Mouse (Mus musculus): ENCODE data around the gene Pcbd2. TPM values are rescaled to one million over a fixed set of nuclear protein-coding genes. Genes with fewer than 3 reads are reported as not detected.
A peak's percentile ranks its signal among the peaks of the same experiment; 100 is the strongest.

Gene Pcbd2
- polyA plus RNA-seq, 1 experiment from 2014 or later, result 28.6 TPM

DNA sequence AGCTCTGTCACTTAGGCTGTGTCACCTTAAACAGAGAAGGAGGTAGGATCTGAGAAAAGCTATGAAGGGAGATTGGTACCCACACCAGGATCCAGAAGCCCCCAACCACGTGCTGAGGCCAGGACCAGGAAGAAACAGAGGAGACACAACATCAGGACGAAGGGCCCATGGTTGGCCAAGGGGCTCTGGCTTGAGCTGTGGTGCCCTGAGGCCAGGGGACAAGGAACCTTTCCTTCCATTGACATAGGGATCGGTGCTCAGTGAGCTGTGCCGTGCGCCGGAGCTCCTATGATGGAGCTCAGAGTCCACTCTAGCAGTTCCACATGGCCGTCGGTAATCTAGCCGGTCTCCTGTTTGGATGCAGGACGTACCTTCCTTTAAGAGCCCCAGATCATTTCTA lies 82.5 kb downstream of the Pcbd2 start:
- H3K9me3 ChIP-seq (ENCODE audit: control insufficient read depth, low read length), result no peaks in the 10 kb centered on the region
- WGBS, result 91% methylated on average over 10 of the region's 10 CpGs
- no peak overlapping the region for H3K9ac ChIP-seq (ENCODE audit: low read length)
- no peak overlapping the region for H3K4me2 ChIP-seq (ENCODE audit: low read depth)
- ATAC-seq (ENCODE audit: insufficient read depth, low FRiP score, low TSS enrichment) (no peak), DNase-seq (ENCODE audit: low spot score) (no peak)
- H3K4me1 ChIP-seq (ENCODE audit: control insufficient read depth, insufficient read depth, low read length), result no peaks in the 10 kb centered on the region
- H3K4me3 ChIP-seq (ENCODE audit: low read depth, low read length), result no peak overlapping the region
- H3K27me3 ChIP-seq (ENCODE audit: control insufficient read depth, insufficient read depth, low read length), result no peaks in the 10 kb centered on the region
- H3K36me3 ChIP-seq (ENCODE audit: control insufficient read depth, insufficient read depth, low read length), result no peaks in the 10 kb centered on the region
- no peak overlapping the region for H3K27ac ChIP-seq (ENCODE audit: low read depth, low read length)

DNA sequence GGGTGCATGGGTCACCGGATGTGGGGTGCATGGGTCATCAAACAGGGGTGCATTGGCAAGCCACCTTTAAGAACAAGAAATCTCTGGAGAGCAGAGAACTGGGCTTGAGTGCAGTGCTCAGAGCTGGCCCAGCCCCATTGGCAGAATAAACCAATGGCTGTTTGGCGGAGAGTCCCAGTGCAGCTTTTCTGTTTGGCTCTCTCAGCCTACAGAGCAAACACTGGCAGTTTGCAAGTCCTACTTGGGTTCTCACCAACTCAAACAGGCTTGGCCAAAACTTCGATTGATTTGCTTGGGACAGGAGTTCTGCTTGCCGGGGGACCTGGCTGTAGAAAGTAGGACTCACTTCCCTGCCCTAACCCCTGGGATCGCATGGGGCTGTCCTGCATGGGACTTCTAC lies 83.8 kb downstream of the Pcbd2 start:
- no peaks in the 10 kb centered on the region for H3K9me3 ChIP-seq (ENCODE audit: control insufficient read depth, low read length)
- H3K4me2 ChIP-seq (ENCODE audit: low read depth), result no peak overlapping the region
- WGBS, result 76% methylated on average over 5 of the region's 5 CpGs
- H3K4me3 ChIP-seq (ENCODE audit: low read depth, low read length), result no peak overlapping the region
- H3K36me3 ChIP-seq (ENCODE audit: control insufficient read depth, insufficient read depth, low read length), result no peaks in the 10 kb centered on the region
- H3K27ac ChIP-seq (ENCODE audit: low read depth, low read length), result no peak overlapping the region
- H3K27me3 ChIP-seq (ENCODE audit: control insufficient read depth, insufficient read depth, low read length), result no peaks in the 10 kb centered on the region
- H3K9ac ChIP-seq (ENCODE audit: low read length), result no peak overlapping the region
- H3K4me1 ChIP-seq (ENCODE audit: control insufficient read depth, insufficient read depth, low read length), result no peaks in the 10 kb centered on the region
- ATAC-seq (ENCODE audit: insufficient read depth, low FRiP score, low TSS enrichment) (no peak), DNase-seq (ENCODE audit: low spot score) (no peak)

- Histone ChIP-seq H3K27ac (ENCODE audit: low read depth, low read length) (no peak overlapping the region), H3K36me3 (ENCODE audit: control insufficient read depth, insufficient read depth, low read length) (no peaks in the 10 kb centered on the region), H3K9me3 (ENCODE audit: control insufficient read depth, low read length) (no peaks in the 10 kb centered on the region), H3K4me1 (ENCODE audit: control insufficient read depth, insufficient read depth, low read length) (no peaks in the 10 kb centered on the region), H3K4me2 (ENCODE audit: low read depth) (no peak overlapping the region), H3K9ac (ENCODE audit: low read length) (no peak overlapping the region), H3K4me3 (ENCODE audit: low read depth, low read length) (no peak overlapping the region), H3K27me3 (ENCODE audit: control insufficient read depth, insufficient read depth, low read length) (0 out of 2 replicates have a peak, but pooled peaks cover 3% of the 10 kb centered on the region)
- no peak for ATAC-seq (ENCODE audit: insufficient read depth, low FRiP score, low TSS enrichment)
- WGBS, result 67% methylated on average over 5 of the region's 5 CpGs
- no peak for DNase-seq (ENCODE audit: low spot score)
Measured at GRCm38 (mm10) chr13:55813490-55814016, 86.4 kb downstream of the Pcbd2 start.

- Histone ChIP-seq H3K9me3 (ENCODE audit: control insufficient read depth, low read length) (no peaks in the 10 kb centered on the region), H3K4me2 (ENCODE audit: low read depth) (no peak overlapping the region), H3K36me3 (ENCODE audit: control insufficient read depth, insufficient read depth, low read length) (no peaks in the 10 kb centered on the region), H3K9ac (ENCODE audit: low read length) (no peak overlapping the region), H3K27ac (ENCODE audit: low read depth, low read length) (no peak overlapping the region), H3K4me3 (ENCODE audit: low read depth, low read length) (no peak overlapping the region), H3K4me1 (ENCODE audit: control insufficient read depth, insufficient read depth, low read length) (no peaks in the 10 kb centered on the region), H3K27me3 (ENCODE audit: control insufficient read depth, insufficient read depth, low read length) (0 out of 2 replicates have a peak, but pooled peaks cover 5% of the 10 kb centered on the region)
- ATAC-seq (ENCODE audit: insufficient read depth, low FRiP score, low TSS enrichment) (no peak), DNase-seq (ENCODE audit: low spot score) (peak; percentile 8)
- WGBS, result 84% methylated on average over 6 of the region's 6 CpGs
Measured at GRCm38 (mm10) chr13:55814834-55815233, 87.7 kb downstream of the Pcbd2 start.

GRCm38 (mm10) chr13:55822499-55822898 lies 95.3 kb downstream of the Pcbd2 start:
- Histone ChIP-seq H3K4me2 (ENCODE audit: low read depth) (no peak overlapping the region), H3K9me3 (ENCODE audit: control insufficient read depth, low read length) (no peaks in the 10 kb centered on the region), H3K27ac (ENCODE audit: low read depth, low read length) (no peak overlapping the region), H3K27me3 (ENCODE audit: control insufficient read depth, insufficient read depth, low read length) (peaks cover 55% of the 10 kb centered on the region), H3K4me3 (ENCODE audit: low read depth, low read length) (no peak overlapping the region), H3K36me3 (ENCODE audit: control insufficient read depth, insufficient read depth, low read length) (no peaks in the 10 kb centered on the region), H3K4me1 (ENCODE audit: control insufficient read depth, insufficient read depth, low read length) (0 out of 2 replicates have a peak, but pooled peaks cover 3% of the 10 kb centered on the region), H3K9ac (ENCODE audit: low read length) (no peak overlapping the region)
- ATAC-seq (ENCODE audit: insufficient read depth, low FRiP score, low TSS enrichment) (no peak), DNase-seq (ENCODE audit: low spot score) (no peak)
- WGBS, result 71% methylated on average over 5 of the region's 5 CpGs

- WGBS, result 14% methylated on average over 10 of the region's 10 CpGs
- DNase-seq (ENCODE audit: low spot score) (no peak), ATAC-seq (ENCODE audit: insufficient read depth, low FRiP score, low TSS enrichment) (no peak)
- H3K27me3 ChIP-seq (ENCODE audit: control insufficient read depth, insufficient read depth, low read length), result peaks cover 68% of the 10 kb centered on the region
- H3K27ac ChIP-seq (ENCODE audit: low read depth, low read length), result no peak overlapping the region
- no peak overlapping the region for H3K4me3 ChIP-seq (ENCODE audit: low read depth, low read length)
- H3K9ac ChIP-seq (ENCODE audit: low read length), result no peak overlapping the region
- H3K4me1 ChIP-seq (ENCODE audit: control insufficient read depth, insufficient read depth, low read length), result 0 out of 2 replicates have a peak, but pooled peaks cover 3% of the 10 kb centered on the region
- H3K4me2 ChIP-seq (ENCODE audit: low read depth), result no peak overlapping the region
- H3K36me3 ChIP-seq (ENCODE audit: control insufficient read depth, insufficient read depth, low read length), result no peaks in the 10 kb centered on the region
- H3K9me3 ChIP-seq (ENCODE audit: control insufficient read depth, low read length), result no peaks in the 10 kb centered on the region
Measured at GRCm38 (mm10) chr13:55824151-55824945, 97.2 kb downstream of the Pcbd2 start.

GRCm38 (mm10) chr13:55825245-55825681 lies 98.1 kb downstream of the Pcbd2 start:
- DNase-seq (ENCODE audit: low spot score), result peak; percentile 58
- H3K4me1 ChIP-seq (ENCODE audit: control insufficient read depth, insufficient read depth, low read length), result 0 out of 2 replicates have a peak, but pooled peaks cover 3% of the 10 kb centered on the region

GRCm38 (mm10) chr13:55826008-55826671 lies 99.0 kb downstream of the Pcbd2 start:
- no peak overlapping the region for H3K4me3 ChIP-seq (ENCODE audit: low read depth, low read length)

More at GRCm38 (mm10) chr13:55825245-55825681, 98.1 kb downstream of the Pcbd2 start:
- Histone ChIP-seq H3K27me3 (ENCODE audit: control insufficient read depth, insufficient read depth, low read length) (peaks cover 76% of the 10 kb centered on the region), H3K9me3 (ENCODE audit: control insufficient read depth, low read length) (no peaks in the 10 kb centered on the region), H3K4me2 (ENCODE audit: low read depth) (no peak overlapping the region), H3K27ac (ENCODE audit: low read depth, low read length) (no peak overlapping the region), H3K36me3 (ENCODE audit: control insufficient read depth, insufficient read depth, low read length) (no peaks in the 10 kb centered on the region), H3K4me3 (ENCODE audit: low read depth, low read length) (no peak overlapping the region), H3K9ac (ENCODE audit: low read length) (no peak overlapping the region)
- WGBS, result under 1% methylated on average over 30 of the region's 32 CpGs
- ATAC-seq (ENCODE audit: insufficient read depth, low FRiP score, low TSS enrichment), result no peak

More at GRCm38 (mm10) chr13:55826008-55826671, 99.0 kb downstream of the Pcbd2 start:
- H3K9ac ChIP-seq (ENCODE audit: low read length), result no peak overlapping the region
- H3K27ac ChIP-seq (ENCODE audit: low read depth, low read length), result no peak overlapping the region
- ATAC-seq (ENCODE audit: insufficient read depth, low FRiP score, low TSS enrichment), result 0 out of 2 replicates have a peak, but pooled peaks have one; percentile 16
- 1% methylated on average over 56 of the region's 56 CpGs for whole genome bisulfite sequencing
- H3K36me3 ChIP-seq (ENCODE audit: control insufficient read depth, insufficient read depth, low read length), result no peaks in the 10 kb centered on the region
- no peaks in the 10 kb centered on the region for H3K9me3 ChIP-seq (ENCODE audit: control insufficient read depth, low read length)
- no peak overlapping the region for H3K4me2 ChIP-seq (ENCODE audit: low read depth)
- peaks cover 85% of the 10 kb centered on the region for H3K27me3 ChIP-seq (ENCODE audit: control insufficient read depth, insufficient read depth, low read length)
- DNase-seq (ENCODE audit: low spot score), result peak; percentile 59
- H3K4me1 ChIP-seq (ENCODE audit: control insufficient read depth, insufficient read depth, low read length), result 0 out of 2 replicates have a peak, but pooled peaks cover 8% of the 10 kb centered on the region

Data from neural tube, embryonic 11.5 days (tissue).